23 mouse cellular contexts compared by ENCODE assay signal in the genomic region with DNA sequence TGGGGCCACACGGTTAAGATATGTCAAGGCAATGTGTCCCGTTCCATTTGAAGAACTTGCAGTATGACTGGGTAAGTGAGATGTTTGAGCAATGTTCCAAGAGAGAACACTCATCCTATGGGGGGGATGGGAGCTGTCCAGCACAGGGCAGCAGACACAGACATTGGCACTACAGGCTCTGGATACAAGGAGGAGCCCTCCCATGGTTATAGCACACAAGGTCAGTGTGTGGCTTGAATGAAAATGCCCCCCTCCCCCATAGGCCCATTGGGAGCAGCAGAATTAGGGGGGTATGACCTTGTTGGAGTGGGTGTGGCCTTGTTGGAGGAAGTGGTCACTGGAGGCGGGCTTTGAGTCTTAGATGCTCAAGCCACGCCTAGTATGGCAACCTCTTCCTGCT. TPM values are rescaled to one million over a fixed set of nuclear protein-coding genes. Genes with fewer than 3 reads are reported as not detected.
A peak's percentile ranks its signal among the peaks of the same experiment; 100 is the strongest.
DNase-seq lines count a peak whose midpoint lies in the region; ATAC-seq lines count a peak whose summit lies in the region.
"Had no signal": no experiment of that assay in that cellular context is flagged by ENCODE, and none has a peak within 500 bp of the region (broad histone marks: within the 10 kb centered on the region; RNA-seq: fewer than 3 reads in every experiment).

No protein-coding gene starts in this region.

- no peaks in the 10 kb centered on the region for H3K9me3 ChIP-seq in hindbrain, embryonic 11.5 days (ENCODE audit: control insufficient read depth, low read length)
- H3K9me3 ChIP-seq in hindbrain, embryonic 12.5 days (replicated peaks): no peaks in the 10 kb centered on the region
- no peaks in the 10 kb centered on the region for H3K9me3 ChIP-seq in embryonic facial prominence, embryonic 11.5 days (replicated peaks; ENCODE audit: control insufficient read depth, low read length)
- H3K9me3 ChIP-seq: embryonic facial prominence, embryonic 15.5 days; forebrain, embryonic 10.5 days had no signal

- no peak for ATAC-seq in hindbrain, embryonic 11.5 days (ENCODE audit: low FRiP score)
- no peak for ATAC-seq in hindbrain, embryonic 12.5 days (ENCODE audit: low FRiP score)
- ATAC-seq in embryonic facial prominence, embryonic 11.5 days (replicated peaks; ENCODE audit: insufficient number of reproducible peaks, low FRiP score, low TSS enrichment, low read depth): no peak
- ATAC-seq: activated CD4-positive, CD25-positive, alpha-beta regulatory T cell, adult 4 months; forebrain, postnatal 0 days; midbrain, embryonic 16.5 days had no signal

- no peak overlapping the region for H3K27ac ChIP-seq in hindbrain, embryonic 11.5 days (ENCODE audit: low read depth, low read length)
- H3K27ac ChIP-seq in hindbrain, embryonic 12.5 days: no peak overlapping the region
- no peak overlapping the region for H3K27ac ChIP-seq in embryonic facial prominence, embryonic 11.5 days (replicated peaks; ENCODE audit: low read depth, low read length)
- H3K27ac ChIP-seq: embryonic facial prominence, embryonic 15.5 days; forebrain, embryonic 10.5 days; heart, adult 2 months; left cerebral cortex, adult 2 months had no signal

- no peaks in the 10 kb centered on the region for H3K27me3 ChIP-seq in hindbrain, embryonic 11.5 days (ENCODE audit: control insufficient read depth, insufficient read depth, low read length)
- no peaks in the 10 kb centered on the region for H3K27me3 ChIP-seq in hindbrain, embryonic 12.5 days
- no peaks in the 10 kb centered on the region for H3K27me3 ChIP-seq in embryonic facial prominence, embryonic 11.5 days (ENCODE audit: control insufficient read depth, insufficient read depth, low read length)
- H3K27me3 ChIP-seq: embryonic facial prominence, embryonic 15.5 days had no signal

- DNase-seq in cerebellum, adult 11-12 months: peak; percentile 60
- DNase-seq in cerebellum, adult 11 months: no peak
- DNase-seq in hindbrain, embryonic 11.5 days (ENCODE audit: low spot score): peak; percentile 10
- peak; percentile 31 for DNase-seq in ES-CJ7 (ENCODE audit: low read depth, low spot score)
- peak; percentile 46 for DNase-seq in embryonic facial prominence, embryonic 11.5 days (ENCODE audit: low spot score)
- DNase-seq in urinary bladder, postnatal 10 days (ENCODE audit: low spot score): no peak
- DNase-seq in layer of hippocampus, adult 8-10 months (ENCODE audit: low spot score in 2 of 2): no peak
- DNase-seq: adrenal gland, postnatal 36 days; forebrain, postnatal 0 days; heart, adult 2 months; kidney, adult 11 months; kidney, postnatal 14 days; layer of hippocampus, adult 9-11 months; left cerebral cortex, postnatal 4 days; liver; right cerebral cortex, postnatal 4 days; thymus, adult 2 months had no signal

- H3K4me1 ChIP-seq in hindbrain, embryonic 11.5 days (replicated peaks; ENCODE audit: control insufficient read depth, insufficient read depth, low read length): no peaks in the 10 kb centered on the region
- H3K4me1 ChIP-seq in hindbrain, embryonic 12.5 days: peaks cover 6% of the 10 kb centered on the region; the same call in 1 of the 2 replicates
- H3K4me1 ChIP-seq in embryonic facial prominence, embryonic 11.5 days (ENCODE audit: control insufficient read depth, insufficient read depth, low read length): no peaks in the 10 kb centered on the region
- H3K4me1 ChIP-seq: embryonic facial prominence, embryonic 15.5 days had no signal

- no peaks in the 10 kb centered on the region for H3K36me3 ChIP-seq in hindbrain, embryonic 11.5 days (ENCODE audit: control insufficient read depth, insufficient read depth, low read length)
- no peaks in the 10 kb centered on the region for H3K36me3 ChIP-seq in hindbrain, embryonic 12.5 days
- no peaks in the 10 kb centered on the region for H3K36me3 ChIP-seq in embryonic facial prominence, embryonic 11.5 days (replicated peaks; ENCODE audit: control insufficient read depth, insufficient read depth, low read depth, low read length)
- H3K36me3 ChIP-seq: embryonic facial prominence, embryonic 15.5 days; forebrain, embryonic 10.5 days had no signal

- H3K4me3 ChIP-seq in hindbrain, embryonic 11.5 days (ENCODE audit: low read depth, low read length): no peak overlapping the region
- no peak overlapping the region for H3K4me3 ChIP-seq in hindbrain, embryonic 12.5 days
- no peak overlapping the region for H3K4me3 ChIP-seq in embryonic facial prominence, embryonic 11.5 days (ENCODE audit: low read depth, low read length)
- H3K4me3 ChIP-seq: embryonic facial prominence, embryonic 15.5 days; forebrain, embryonic 10.5 days; heart, adult 2 months; left cerebral cortex, adult 2 months had no signal

- H3K9ac ChIP-seq in hindbrain, embryonic 11.5 days (ENCODE audit: low read depth, low read length): no peak overlapping the region
- no peak overlapping the region for H3K9ac ChIP-seq in hindbrain, embryonic 12.5 days
- H3K9ac ChIP-seq in embryonic facial prominence, embryonic 11.5 days (replicated peaks; ENCODE audit: low read length): no peak overlapping the region
- H3K9ac ChIP-seq: embryonic facial prominence, embryonic 15.5 days; forebrain, postnatal 0 days had no signal

- 91% methylated on average over 4 of the region's 4 CpGs for WGBS in hindbrain, embryonic 11.5 days
- 86% methylated on average over 4 of the region's 4 CpGs for WGBS in hindbrain, embryonic 12.5 days
- 86% methylated on average over 4 of the region's 4 CpGs for WGBS in embryonic facial prominence, embryonic 11.5 days

- H3K4me2 ChIP-seq in hindbrain, embryonic 11.5 days (replicated peaks; ENCODE audit: low read depth, low read length): no peak overlapping the region
- no peak overlapping the region for H3K4me2 ChIP-seq in hindbrain, embryonic 12.5 days (replicated peaks)
- H3K4me2 ChIP-seq in embryonic facial prominence, embryonic 11.5 days (ENCODE audit: low read depth, low read length): no peak overlapping the region
- H3K4me2 ChIP-seq: embryonic facial prominence, embryonic 15.5 days had no signal

RNA-seq across cellular contexts. Expression of a gene that starts 12.7 kb away (rescaled TPM):
- polyA plus RNA-seq in hindbrain, embryonic 11.5 days (2014; fragmentation: Nextera tagmentation; extraction: Ambion mirVana): 0.24 and 0.40 TPM in 2 replicates
- 1.8 and 2.0 TPM in 2 replicates for polyA plus RNA-seq in hindbrain, embryonic 12.5 days (2016; fragmentation: Nextera tagmentation; extraction: Ambion mirVana)
- polyA plus RNA-seq in embryonic facial prominence, embryonic 11.5 days (2014; fragmentation: Nextera tagmentation; extraction: Ambion mirVana): 0.14 and 0.22 TPM in 2 replicates
- total RNA-seq in layer of hippocampus, adult 8-10 months (2022): 100 to 1,000 TPM; 159 to 171 (median 164) TPM
- polyA plus RNA-seq: activated CD4-positive, CD25-positive, alpha-beta regulatory T cell, adult 4 months had no signal

Comparison
In these comparisons a context has a peak if more than half of its experiments do, and no peak if none do; other contexts are left out.
1. DNase-seq: peak in cerebellum, adult 11-12 months (single experiment), hindbrain, embryonic 11.5 days (single experiment), ES-CJ7 (single experiment) and embryonic facial prominence, embryonic 11.5 days (single experiment); none in cerebellum, adult 11 months (single experiment), urinary bladder, postnatal 10 days (single experiment) and layer of hippocampus, adult 8-10 months (0 of 2).